Mouse (Mus musculus): ENCODE results near the gene Cpsf6. TPM values are rescaled to one million over a fixed set of nuclear protein-coding genes. Genes with fewer than 3 reads are reported as not detected.
A peak's percentile ranks its signal among the peaks of the same experiment; 100 is the strongest.

Cpsf6 gene
- polyA plus RNA-seq, 1 experiment, result 36.6 TPM

GRCm38 (mm10) chr10:117403344-117403953, 23.6 kb upstream of the Cpsf6 start:
- Histone ChIP-seq H3K27me3 (ENCODE audit: control insufficient read depth, insufficient read depth, insufficient read length) (no peaks in the 10 kb centered on the region), H3ac (ENCODE audit: control insufficient read depth, insufficient read length, low read depth) (no peak overlapping the region), H3K36me3 (ENCODE audit: control insufficient read depth, insufficient read depth) (no peaks in the 10 kb centered on the region), H3K4me3 (ENCODE audit: insufficient read depth, poor library complexity, severe bottlenecking) (no peak overlapping the region), H3K79me3 (ENCODE audit: low read depth) (no peaks in the 10 kb centered on the region), H3K79me2 (ENCODE audit: control insufficient read depth, insufficient read depth) (no peaks in the 10 kb centered on the region)
- TF ChIP-seq USF1 (IDR thresholded peaks at IDR 0.05; ENCODE audit: low read depth) (no peak), MYOD1 (IDR thresholded peaks at IDR 0.05; ENCODE audit: control insufficient read depth, insufficient read length, low read depth) (no peak), CEBPB (IDR thresholded peaks at IDR 0.05; ENCODE audit: low read depth) (no peak), MYOG (IDR thresholded peaks at IDR 0.05; ENCODE audit: control insufficient read depth, extremely low read depth, insufficient read length) (no peak), FOSL1 (IDR thresholded peaks at IDR 0.05; ENCODE audit: insufficient read depth, low read length, poor library complexity, severe bottlenecking) (no peak), CTCF (IDR thresholded peaks at IDR 0.05; ENCODE audit: control insufficient read depth, insufficient read depth, insufficient read length) (no peak), MAX (IDR thresholded peaks at IDR 0.05) (no peak)

- TF ChIP-seq CTCF (IDR thresholded peaks at IDR 0.05; ENCODE audit: control insufficient read depth, insufficient read depth, insufficient read length), result peak; percentile 7
- TF ChIP-seq USF1 (IDR thresholded peaks at IDR 0.05; ENCODE audit: low read depth), result no peak
- H3K4me3 ChIP-seq (ENCODE audit: insufficient read depth, poor library complexity, severe bottlenecking), result no peak overlapping the region
- H3K79me3 ChIP-seq (ENCODE audit: low read depth), result no peaks in the 10 kb centered on the region
- H3ac ChIP-seq (ENCODE audit: control insufficient read depth, insufficient read length, low read depth), result no peak overlapping the region
- H3K27me3 ChIP-seq (ENCODE audit: control insufficient read depth, insufficient read depth, insufficient read length), result no peaks in the 10 kb centered on the region
- no peaks in the 10 kb centered on the region for H3K79me2 ChIP-seq (ENCODE audit: control insufficient read depth, insufficient read depth)
- H3K36me3 ChIP-seq (ENCODE audit: control insufficient read depth, insufficient read depth), result no peaks in the 10 kb centered on the region
Measured at GRCm38 (mm10) chr10:117402403-117403333, 22.9 kb upstream of the Cpsf6 start.

GRCm38 (mm10) chr10:117401364-117401763, 21.5 kb upstream of the Cpsf6 start:
- Histone ChIP-seq H3K27me3 (ENCODE audit: control insufficient read depth, insufficient read depth, insufficient read length) (no peaks in the 10 kb centered on the region), H3K36me3 (ENCODE audit: control insufficient read depth, insufficient read depth) (no peaks in the 10 kb centered on the region), H3K79me2 (ENCODE audit: control insufficient read depth, insufficient read depth) (no peaks in the 10 kb centered on the region), H3K4me3 (ENCODE audit: insufficient read depth, poor library complexity, severe bottlenecking) (no peak overlapping the region), H3ac (ENCODE audit: control insufficient read depth, insufficient read length, low read depth) (no peak overlapping the region), H3K79me3 (ENCODE audit: low read depth) (no peaks in the 10 kb centered on the region)
- TF ChIP-seq MYOG (IDR thresholded peaks at IDR 0.05; ENCODE audit: control insufficient read depth, extremely low read depth, insufficient read length) (no peak), FOSL1 (IDR thresholded peaks at IDR 0.05; ENCODE audit: insufficient read depth, low read length, poor library complexity, severe bottlenecking) (no peak), MYOD1 (IDR thresholded peaks at IDR 0.05; ENCODE audit: control insufficient read depth, insufficient read length, low read depth) (no peak), MAX (IDR thresholded peaks at IDR 0.05) (no peak), CEBPB (IDR thresholded peaks at IDR 0.05; ENCODE audit: low read depth) (no peak), CTCF (IDR thresholded peaks at IDR 0.05; ENCODE audit: control insufficient read depth, insufficient read depth, insufficient read length) (no peak), USF1 (IDR thresholded peaks at IDR 0.05; ENCODE audit: low read depth) (no peak)

GRCm38 (mm10) chr10:117400246-117400954, 20.6 kb upstream of the Cpsf6 start:
- Histone ChIP-seq H3K4me3 (ENCODE audit: insufficient read depth, poor library complexity, severe bottlenecking) (no peak overlapping the region), H3K36me3 (ENCODE audit: control insufficient read depth, insufficient read depth) (no peaks in the 10 kb centered on the region), H3K79me2 (ENCODE audit: control insufficient read depth, insufficient read depth) (no peaks in the 10 kb centered on the region), H3K79me3 (ENCODE audit: low read depth) (no peaks in the 10 kb centered on the region), H3K27me3 (ENCODE audit: control insufficient read depth, insufficient read depth, insufficient read length) (no peaks in the 10 kb centered on the region), H3ac (ENCODE audit: control insufficient read depth, insufficient read length, low read depth) (no peak overlapping the region)
- TF ChIP-seq CTCF (IDR thresholded peaks at IDR 0.05; ENCODE audit: control insufficient read depth, insufficient read depth, insufficient read length) (no peak), MAX (IDR thresholded peaks at IDR 0.05) (no peak), FOSL1 (IDR thresholded peaks at IDR 0.05; ENCODE audit: insufficient read depth, low read length, poor library complexity, severe bottlenecking) (no peak), USF1 (IDR thresholded peaks at IDR 0.05; ENCODE audit: low read depth) (no peak), MYOG (IDR thresholded peaks at IDR 0.05; ENCODE audit: control insufficient read depth, extremely low read depth, insufficient read length) (no peak), MYOD1 (IDR thresholded peaks at IDR 0.05; ENCODE audit: control insufficient read depth, insufficient read length, low read depth) (no peak), CEBPB (IDR thresholded peaks at IDR 0.05; ENCODE audit: low read depth) (no peak)

- H3K79me3 ChIP-seq (ENCODE audit: low read depth), result no peaks in the 10 kb centered on the region
- no peaks in the 10 kb centered on the region for H3K36me3 ChIP-seq (ENCODE audit: control insufficient read depth, insufficient read depth)
- no peaks in the 10 kb centered on the region for H3K27me3 ChIP-seq (ENCODE audit: control insufficient read depth, insufficient read depth, insufficient read length)
- no peaks in the 10 kb centered on the region for H3K79me2 ChIP-seq (ENCODE audit: control insufficient read depth, insufficient read depth)
- no peak overlapping the region for H3ac ChIP-seq (ENCODE audit: control insufficient read depth, insufficient read length, low read depth)
- H3K4me3 ChIP-seq (ENCODE audit: insufficient read depth, poor library complexity, severe bottlenecking), result no peak overlapping the region
- TF ChIP-seq MYOG (IDR thresholded peaks at IDR 0.05; ENCODE audit: control insufficient read depth, extremely low read depth, insufficient read length), result no peak
Measured at GRCm38 (mm10) chr10:117399839-117400238, 20.0 kb upstream of the Cpsf6 start.

All from C2C12 (cell line).